Mouse (Mus musculus) lung, postnatal 0 days (tissue): ENCODE measurements around the gene Scnm1.

Experiments used
- CTCF ChIP-seq: IDR thresholded peaks from 2 replicates; pipeline ENCODE4 v1.5.1; 2016; ENCODE audit warnings: antibody characterized with exemption, mild to moderate bottlenecking
- EP300 ChIP-seq: IDR thresholded peaks from 2 replicates; pipeline ENCODE4 v1.6.1; 2016; ENCODE audit warnings: antibody characterized with exemption, mild to moderate bottlenecking, control low read depth

GRCm38 (mm10) chr3:95172526-95173255 is 38.9 kb upstream of the Scnm1 start:
- TF ChIP-seq CTCF (no peak), EP300 (no peak)
